Mouse (Mus musculus) G1E (cell line): ENCODE data around the gene Dmwd.

Experiments
- CTCF ChIP-seq: IDR thresholded peaks from 2 replicates; pipeline ENCODE4 v1.5.1; 2012; ENCODE audit warnings: low read depth, low read length, inconsistent platforms, mixed read lengths
- GATA1 ChIP-seq: IDR thresholded peaks from 2 replicates; pipeline ENCODE4 v1.6.1; 2012; ENCODE audit warnings: borderline replicate concordance, low read length, inconsistent platforms, mixed read lengths
- POLR2AphosphoS5 ChIP-seq: IDR thresholded peaks from 2 replicates; pipeline ENCODE4 v1.6.1; 2012; ENCODE audit warnings: low read depth, low read length, inconsistent platforms; ENCODE audit not compliant: insufficient replicate concordance
- TAL1 ChIP-seq: conservative IDR thresholded peaks from 2 replicates; pipeline ENCODE4 v1.6.1; 2012; ENCODE audit warnings: low read depth, low read length, inconsistent platforms, mixed read lengths

DNA sequence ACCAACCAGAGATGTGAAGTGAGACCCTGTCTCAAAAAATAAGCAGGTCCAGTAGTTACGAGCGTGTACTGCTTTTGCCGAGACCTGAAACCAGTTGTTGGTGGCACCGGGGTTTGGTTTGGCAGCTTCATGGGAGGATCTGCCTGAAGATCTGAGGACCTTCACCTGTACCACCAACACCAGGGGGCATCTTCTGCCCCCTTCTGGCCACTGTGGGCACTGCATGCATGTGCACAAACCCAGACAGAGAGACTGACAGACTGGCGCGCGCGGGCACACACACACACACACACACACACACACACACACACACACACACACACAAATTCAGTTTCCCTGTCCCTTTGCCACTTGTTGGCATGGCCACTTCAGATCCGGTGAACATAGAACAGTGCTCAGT, 2.5 kb upstream of the Dmwd start:
- TF ChIP-seq CTCF: peak; percentile 39; the same call in 1 of the 2 replicates
- TF ChIP-seq GATA1: no peak
- TF ChIP-seq TAL1: no peak
- no peak for TF ChIP-seq POLR2AphosphoS5
